Mouse (Mus musculus) thymus, adult 2 months (tissue): Measurements from ENCODE around the gene Cdc42bpg.

ENCODE experiments used
- CTCF ChIP-seq: fragments of 200-500 bp; IDR thresholded peaks from 2 replicates; pipeline ENCODE4 v1.5.1; 2012; ENCODE audit warnings: mild to moderate bottlenecking, control low read depth, low read length, moderate library complexity, borderline replicate concordance; ENCODE audit not compliant: control insufficient read depth, poor library complexity, insufficient read depth; ENCODE audit errors: extremely low read depth
- POLR2A ChIP-seq: fragments of 200-500 bp; IDR thresholded peaks from 2 replicates; pipeline ENCODE4 v1.6.1; 2012; ENCODE audit warnings: mild to moderate bottlenecking, low read length, control low read depth, moderate library complexity; ENCODE audit not compliant: control insufficient read depth, poor library complexity, insufficient read depth; ENCODE audit errors: extremely low read depth

- peak; percentile 89 for TF ChIP-seq CTCF
- no peak for TF ChIP-seq POLR2A
Observed at GRCm38 (mm10) chr19:6306586-6306985, 330 bp downstream of the Cdc42bpg start.
